Mouse (Mus musculus) stomach, embryonic 14.5 days (tissue): ENCODE results near the gene Gm20532. TPM values are rescaled to one million over a fixed set of nuclear protein-coding genes. Genes with fewer than 3 reads are reported as not detected.

Experiments
- ATAC-seq: fragments of 200-750 bp; cut with Nextera tagmentation; 2 replicates; pipeline ENCODE4 v1.8.0; 2017; ENCODE audit warnings: low read depth, moderate TSS enrichment; ENCODE audit not compliant: insufficient number of reproducible peaks, insufficient read depth, low FRiP score
- H3K27ac ChIP-seq: fragments of 300-500 bp; sonication (generic); 2 replicates; pipeline ENCODE4 v1.5.1; 2014; ENCODE audit warnings: mild to moderate bottlenecking, low read length, moderate library complexity, mixed read lengths
- H3K27me3 ChIP-seq: fragments of 300-500 bp; sonication (generic); 2 replicates; pipeline ENCODE4 v1.6.1; 2014; ENCODE audit warnings: low read length, control low read depth, mixed read lengths; ENCODE audit not compliant: control insufficient read depth, insufficient read depth
- H3K36me3 ChIP-seq: fragments of 300-500 bp; sonication (generic); 2 replicates; pipeline ENCODE4 v1.6.1; 2014; ENCODE audit warnings: mild to moderate bottlenecking, control low read depth, low read length, moderate library complexity, mixed read lengths; ENCODE audit not compliant: control insufficient read depth, insufficient read depth
- H3K4me1 ChIP-seq: fragments of 300-500 bp; sonication (generic); 2 replicates; pipeline ENCODE4 v1.6.1; 2014; ENCODE audit warnings: low read length, control low read depth, mixed read lengths; ENCODE audit not compliant: control insufficient read depth, insufficient read depth
- H3K4me2 ChIP-seq: fragments of 300-500 bp; sonication (generic); replicated peaks from 2 replicates; pipeline ENCODE4 v1.6.1; 2014; ENCODE audit warnings: low read depth, low read length, control low read depth
- H3K4me3 ChIP-seq: fragments of 300-500 bp; sonication (generic); 2 replicates; pipeline ENCODE4 v1.5.1; 2014; ENCODE audit warnings: low read depth, low read length, control low read depth
- H3K9ac ChIP-seq: fragments of 300-500 bp; sonication (generic); replicated peaks from 2 replicates; pipeline ENCODE4 v1.6.1; 2014; ENCODE audit warnings: low read depth, mild to moderate bottlenecking, control low read depth, low read length, moderate library complexity, mixed read lengths
- H3K9me3 ChIP-seq: fragments of 300-500 bp; sonication (generic); 2 replicates; pipeline ENCODE4 v1.6.1; 2016; ENCODE audit warnings: low read depth, low read length, control low read depth; ENCODE audit not compliant: control insufficient read depth
- WGBS: fragments of 180-500 bp; shearing (Covaris S2); extraction: QIAGEN DNeasy Blood & Tissue Kit; methylation state at CpG from one replicate; pipeline ENCODE4 v1.1.7; 2014; 5-methylcytosine and 5-hydroxymethylcytosine counted together
- polyA plus RNA-seq: library from polyadenylated mRNA; unstranded; fragments of >200 nt; fragmentation: Nextera tagmentation; extraction: Ambion mirVana; gene quantifications from 2 replicates; pipeline ENCODE4 v1.2.1, GENCODE M21; 2014

The Gm20532 gene
- polyA plus RNA-seq, 1 experiment from 2014 or later = not detected

DNA sequence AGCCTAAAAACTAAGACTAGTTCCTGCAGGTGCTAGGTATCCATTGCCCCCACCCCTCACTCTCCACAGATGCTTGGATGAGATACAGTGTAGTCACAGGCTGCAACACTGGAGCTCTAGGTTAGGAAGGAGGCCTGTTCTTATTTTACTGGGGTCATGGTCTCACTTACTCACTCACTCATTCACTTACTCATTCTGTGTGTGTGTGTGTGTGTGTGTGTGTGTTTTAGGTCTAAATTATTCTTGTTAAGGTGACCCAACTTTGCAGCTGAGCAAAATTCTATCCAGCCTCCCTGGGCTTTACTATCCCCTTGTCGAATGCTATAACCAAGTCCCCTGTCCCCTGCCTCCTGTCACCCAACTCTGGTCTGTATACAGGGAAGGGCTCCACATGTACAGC, 15.2 kb downstream of the Gm20532 start:
- no peak overlapping the region for H3K9ac ChIP-seq
- ATAC-seq = no peak
- H3K4me2 ChIP-seq = no peak overlapping the region
- no peaks in the 10 kb centered on the region for H3K9me3 ChIP-seq
- no peaks in the 10 kb centered on the region for H3K36me3 ChIP-seq
- 96% methylated on average over 1 of the region's 1 CpGs for WGBS
- no peak overlapping the region for H3K4me3 ChIP-seq
- no peaks in the 10 kb centered on the region for H3K27me3 ChIP-seq
- 0 out of 2 replicates have a peak, but pooled peaks cover 16% of the 10 kb centered on the region for H3K4me1 ChIP-seq
- no peak overlapping the region for H3K27ac ChIP-seq

GRCm38 (mm10) chr2:26602631-26603030, 16.2 kb downstream of the Gm20532 start:
- no peaks in the 10 kb centered on the region for H3K27me3 ChIP-seq
- 0 out of 2 replicates have a peak overlapping the region, but pooled peaks have one; percentile 6 for H3K27ac ChIP-seq
- H3K9ac ChIP-seq = no peak overlapping the region
- no peaks in the 10 kb centered on the region for H3K9me3 ChIP-seq
- peak overlapping the region; percentile 67; the same call in 1 of the 2 replicates for H3K4me3 ChIP-seq
- H3K36me3 ChIP-seq = no peaks in the 10 kb centered on the region
- H3K4me2 ChIP-seq = peak overlapping the region; percentile 76
- ATAC-seq = no peak
- WGBS = 88% methylated on average over 5 of the region's 5 CpGs
- peaks cover 26% of the 10 kb centered on the region; the same call in 1 of the 2 replicates for H3K4me1 ChIP-seq

- peak overlapping the region; percentile 78 for H3K27ac ChIP-seq
- no peak for ATAC-seq
- WGBS = 5% methylated on average over 6 of the region's 6 CpGs
Measured at GRCm38 (mm10) chr2:26603159-26603558, 16.7 kb downstream of the Gm20532 start.

GRCm38 (mm10) chr2:26603720-26604671, 17.6 kb downstream of the Gm20532 start, which contains the start of gene Agpat2:
TSS of gene Agpat2 (minus strand) at chr2:26604417.
- Histone ChIP-seq H3K9me3 (no peaks in the 10 kb centered on the region), H3K36me3 (no peaks in the 10 kb centered on the region), H3K27me3 (no peaks in the 10 kb centered on the region), H3K4me1 (peaks cover 28% of the 10 kb centered on the region; the same call in 1 of the 2 replicates), H3K9ac (peak within 1 kb of the TSS; percentile 77), H3K4me2 (peak within 1 kb of the TSS; percentile 76), H3K4me3 (peak within 1 kb of the TSS; percentile 67), H3K27ac (peak within 1 kb of the TSS; percentile 78)
- 1% methylated on average over 87 of the region's 103 CpGs for WGBS
- peak; percentile 90 for ATAC-seq

More at GRCm38 (mm10) chr2:26603159-26603558, 16.7 kb downstream of the Gm20532 start:
- no peaks in the 10 kb centered on the region for H3K36me3 ChIP-seq
- H3K4me3 ChIP-seq = peak overlapping the region; percentile 67
- H3K27me3 ChIP-seq = no peaks in the 10 kb centered on the region
- no peaks in the 10 kb centered on the region for H3K9me3 ChIP-seq
- peak overlapping the region; percentile 76 for H3K4me2 ChIP-seq
- peak overlapping the region; percentile 77 for H3K9ac ChIP-seq
- peaks cover 28% of the 10 kb centered on the region; the same call in 1 of the 2 replicates for H3K4me1 ChIP-seq

DNA sequence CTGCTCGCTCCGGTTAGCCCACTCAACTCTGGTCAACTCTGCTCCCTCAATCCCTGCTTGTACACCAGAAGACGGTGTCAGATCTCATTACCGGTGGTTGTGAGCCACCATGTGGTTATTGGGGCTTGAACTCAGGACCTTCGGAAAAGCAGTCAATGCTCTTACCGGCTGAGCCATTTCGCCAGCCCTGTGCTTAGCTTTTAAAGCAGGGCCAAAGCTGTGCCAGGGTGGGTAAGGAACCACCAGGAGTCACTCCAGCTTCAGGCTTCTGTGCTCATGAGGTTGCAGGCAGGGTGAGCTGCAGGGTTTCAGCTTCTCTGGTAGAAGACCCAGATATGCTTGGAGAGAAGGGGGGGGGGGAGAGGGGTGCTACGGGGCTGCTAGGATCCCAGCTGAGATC, 18.9 kb downstream of the Gm20532 start:
- Histone ChIP-seq H3K9ac (no peak overlapping the region), H3K27me3 (no peaks in the 10 kb centered on the region), H3K4me1 (peaks cover 28% of the 10 kb centered on the region; the same call in 1 of the 2 replicates), H3K27ac (no peak overlapping the region), H3K4me3 (no peak overlapping the region), H3K9me3 (no peaks in the 10 kb centered on the region), H3K36me3 (no peaks in the 10 kb centered on the region), H3K4me2 (no peak overlapping the region)
- 79% methylated on average over 8 of the region's 8 CpGs for WGBS
- ATAC-seq = no peak

DNA sequence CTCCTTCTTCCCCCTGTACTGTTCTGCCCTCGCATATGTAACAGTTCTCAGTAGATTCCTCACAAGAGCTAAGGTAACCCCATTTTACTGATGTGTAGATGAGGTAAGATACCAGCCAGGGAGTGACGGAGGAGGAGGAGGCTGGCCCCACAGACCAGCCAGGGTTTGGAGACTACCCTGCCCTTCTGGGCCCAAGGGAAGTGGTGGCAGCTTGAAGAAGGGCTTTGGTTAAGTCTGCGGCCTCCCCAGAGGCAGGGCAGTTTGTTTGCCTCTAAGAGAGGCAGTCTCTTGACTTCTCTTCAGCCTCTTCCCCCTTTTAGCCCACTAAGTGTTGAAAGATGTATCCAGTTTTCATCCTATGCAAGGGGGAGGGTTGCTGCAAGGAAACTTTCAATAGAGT, 20.1 kb downstream of the Gm20532 start:
- Histone ChIP-seq H3K4me3 (no peak overlapping the region), H3K9ac (no peak overlapping the region), H3K27me3 (no peaks in the 10 kb centered on the region), H3K4me2 (no peak overlapping the region), H3K4me1 (peaks cover 28% of the 10 kb centered on the region; the same call in 1 of the 2 replicates), H3K27ac (peak overlapping the region; percentile 82), H3K9me3 (no peaks in the 10 kb centered on the region), H3K36me3 (no peaks in the 10 kb centered on the region)
- WGBS = 72% methylated on average over 3 of the region's 3 CpGs
- no peak for ATAC-seq

DNA sequence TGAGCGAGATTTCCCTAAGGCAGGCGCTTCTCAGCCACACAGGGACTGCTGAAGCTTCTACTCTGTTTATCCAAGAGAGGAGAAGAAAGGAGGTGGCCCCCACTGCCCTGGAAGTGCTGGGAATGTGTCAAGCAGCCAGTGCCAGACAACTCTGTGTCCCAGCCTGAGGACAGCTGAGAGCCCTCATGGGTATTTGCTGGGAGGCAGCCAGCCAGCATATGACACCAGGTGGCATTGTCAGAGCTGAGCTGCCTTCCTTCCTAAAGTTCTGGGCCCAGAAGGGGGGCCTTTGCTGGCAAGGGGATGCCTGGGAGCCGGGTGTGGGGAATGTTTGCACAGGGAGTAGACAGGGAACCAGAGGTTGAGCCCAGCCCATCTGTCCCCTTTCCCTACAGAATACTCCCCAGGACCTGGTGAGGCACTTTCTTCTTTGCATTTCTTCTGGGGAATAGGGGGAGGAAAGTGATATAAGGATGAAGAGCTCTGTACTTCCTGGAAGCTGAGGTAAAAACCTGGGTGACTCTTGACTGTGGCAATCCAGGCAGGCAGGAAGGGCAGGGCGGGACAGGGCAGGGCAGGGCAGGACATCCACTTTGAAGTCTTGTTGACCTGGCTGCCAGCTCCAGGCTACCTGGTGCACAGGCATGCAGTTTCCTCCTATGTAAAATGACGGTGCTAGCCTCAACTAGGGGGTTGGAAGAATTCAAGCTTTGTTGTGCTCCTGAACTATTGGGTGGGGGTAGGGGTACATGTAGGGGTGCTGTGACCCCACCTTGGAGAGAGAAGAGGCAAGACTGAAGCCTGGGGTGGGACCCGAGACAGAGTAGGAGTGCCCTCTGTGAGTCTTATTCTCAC, 20.8 kb downstream of the Gm20532 start:
- H3K4me1 ChIP-seq = peaks cover 28% of the 10 kb centered on the region; the same call in 1 of the 2 replicates
- no peak overlapping the region for H3K4me2 ChIP-seq
- no peak overlapping the region for H3K9ac ChIP-seq
- no peak for ATAC-seq
- H3K27ac ChIP-seq = peak overlapping the region; percentile 82
- H3K9me3 ChIP-seq = no peaks in the 10 kb centered on the region
- no peak overlapping the region for H3K4me3 ChIP-seq
- 37% methylated on average over 6 of the region's 6 CpGs for WGBS
- no peaks in the 10 kb centered on the region for H3K27me3 ChIP-seq
- H3K36me3 ChIP-seq = no peaks in the 10 kb centered on the region

GRCm38 (mm10) chr2:26608781-26609180, 22.3 kb downstream of the Gm20532 start:
- Histone ChIP-seq H3K9ac (no peak overlapping the region), H3K4me1 (peaks cover 19% of the 10 kb centered on the region; the same call in 1 of the 2 replicates), H3K27me3 (no peaks in the 10 kb centered on the region), H3K4me2 (no peak overlapping the region), H3K27ac (no peak overlapping the region), H3K36me3 (no peaks in the 10 kb centered on the region), H3K4me3 (no peak overlapping the region), H3K9me3 (no peaks in the 10 kb centered on the region)
- no peak for ATAC-seq
